Mouse (Mus musculus): ENCODE measurements around the gene Gm21983. TPM values are rescaled to one million over a fixed set of nuclear protein-coding genes. Genes with fewer than 3 reads are reported as not detected.
A peak's percentile ranks its signal among the peaks of the same experiment; 100 is the strongest.

Gm21983 gene
- polyA plus RNA-seq, 1 experiment from 2014 or later: not detected

DNA sequence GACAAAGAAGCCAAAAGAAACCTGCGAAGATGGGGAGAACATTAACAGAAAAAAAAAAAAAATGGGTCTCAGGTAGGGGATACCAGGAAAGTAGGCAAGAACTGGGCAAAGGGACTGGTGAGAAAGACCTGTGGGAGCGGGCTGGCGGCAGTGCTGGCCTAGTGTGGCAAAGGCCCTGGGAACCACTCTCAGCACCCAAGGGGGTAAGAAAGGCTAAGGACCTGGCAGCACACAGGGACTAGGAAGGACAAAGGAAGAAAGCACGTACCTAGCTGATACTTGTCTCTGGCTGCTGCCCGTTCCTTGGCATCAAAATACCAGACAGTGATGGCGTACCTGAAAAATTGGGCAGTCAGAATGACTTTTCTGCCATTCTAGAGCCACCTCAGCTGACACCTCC lies 21.6 kb downstream of the Gm21983 start:
- peaks cover 52% of the 10 kb centered on the region for H3K36me3 ChIP-seq
- ATAC-seq (ENCODE audit: low read depth): no peak
- no peak overlapping the region for H3K4me2 ChIP-seq
- 87% methylated on average over 6 of the region's 6 CpGs for WGBS (ENCODE audit: insufficient replicate concordance)
- H3K4me3 ChIP-seq (replicated peaks): no peak overlapping the region
- H3K4me1 ChIP-seq (replicated peaks): peaks cover 43% of the 10 kb centered on the region
- no peaks in the 10 kb centered on the region for H3K9me3 ChIP-seq (replicated peaks)
- H3K9ac ChIP-seq: no peak overlapping the region
- no peak for DNase-seq
- H3K27me3 ChIP-seq: no peaks in the 10 kb centered on the region
- H3K27ac ChIP-seq: no peak overlapping the region

DNA sequence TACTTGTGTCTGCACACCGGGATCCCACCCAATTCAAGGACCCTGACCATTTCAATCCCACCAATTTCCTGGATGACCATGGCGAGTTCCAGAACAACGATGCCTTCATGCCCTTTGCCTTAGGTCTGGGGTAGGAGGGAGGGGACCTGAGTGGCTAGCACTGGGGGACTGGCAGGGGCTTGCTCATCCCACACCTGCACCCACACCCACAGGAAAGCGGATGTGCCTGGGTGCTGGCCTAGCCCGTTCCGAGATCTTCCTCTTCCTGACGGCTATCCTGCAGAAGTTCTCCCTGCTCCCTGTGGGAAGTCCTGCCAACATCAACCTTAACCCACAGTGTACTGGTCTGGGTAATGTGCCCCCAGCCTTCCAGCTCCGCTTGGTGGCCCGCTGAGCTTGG lies 22.7 kb downstream of the Gm21983 start:
- Histone ChIP-seq H3K4me2 (no peak overlapping the region), H3K27ac (no peak overlapping the region), H3K4me1 (replicated peaks) (peaks cover 32% of the 10 kb centered on the region), H3K36me3 (peaks cover 41% of the 10 kb centered on the region), H3K9me3 (replicated peaks) (no peaks in the 10 kb centered on the region), H3K4me3 (replicated peaks) (no peak overlapping the region), H3K9ac (no peak overlapping the region), H3K27me3 (no peaks in the 10 kb centered on the region)
- ATAC-seq (ENCODE audit: low read depth): no peak
- DNase-seq: no peak
- WGBS (ENCODE audit: insufficient replicate concordance): 91% methylated on average over 9 of the region's 9 CpGs

DNA sequence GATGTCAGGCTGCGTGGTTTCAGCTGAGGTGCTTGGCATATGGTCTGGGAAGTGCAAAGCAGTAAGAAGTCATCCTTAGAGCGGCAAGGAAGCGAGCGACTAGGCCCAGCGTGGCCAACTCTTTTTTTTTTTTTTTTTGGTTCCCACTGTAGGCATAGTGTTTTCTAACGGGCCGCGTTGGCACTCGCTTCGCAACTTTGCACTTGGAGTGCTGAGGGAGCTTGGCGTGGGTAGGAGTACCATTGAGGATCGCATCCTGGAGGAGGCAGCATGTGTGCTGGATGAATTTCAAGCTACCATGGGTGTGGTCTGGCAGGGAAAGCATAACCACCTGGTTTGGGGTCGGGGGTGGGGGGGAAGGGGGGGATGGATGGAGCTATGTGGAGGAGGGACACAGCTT lies 24.9 kb downstream of the Gm21983 start:
- Histone ChIP-seq H3K4me1 (replicated peaks) (peaks cover 11% of the 10 kb centered on the region), H3K27me3 (no peaks in the 10 kb centered on the region), H3K9ac (no peak overlapping the region), H3K4me3 (replicated peaks) (no peak overlapping the region), H3K9me3 (replicated peaks) (no peaks in the 10 kb centered on the region), H3K36me3 (peaks cover 27% of the 10 kb centered on the region), H3K4me2 (no peak overlapping the region), H3K27ac (no peak overlapping the region)
- 73% methylated on average over 13 of the region's 13 CpGs for WGBS (ENCODE audit: insufficient replicate concordance)
- no peak for DNase-seq
- no peak for ATAC-seq (ENCODE audit: low read depth)

DNA sequence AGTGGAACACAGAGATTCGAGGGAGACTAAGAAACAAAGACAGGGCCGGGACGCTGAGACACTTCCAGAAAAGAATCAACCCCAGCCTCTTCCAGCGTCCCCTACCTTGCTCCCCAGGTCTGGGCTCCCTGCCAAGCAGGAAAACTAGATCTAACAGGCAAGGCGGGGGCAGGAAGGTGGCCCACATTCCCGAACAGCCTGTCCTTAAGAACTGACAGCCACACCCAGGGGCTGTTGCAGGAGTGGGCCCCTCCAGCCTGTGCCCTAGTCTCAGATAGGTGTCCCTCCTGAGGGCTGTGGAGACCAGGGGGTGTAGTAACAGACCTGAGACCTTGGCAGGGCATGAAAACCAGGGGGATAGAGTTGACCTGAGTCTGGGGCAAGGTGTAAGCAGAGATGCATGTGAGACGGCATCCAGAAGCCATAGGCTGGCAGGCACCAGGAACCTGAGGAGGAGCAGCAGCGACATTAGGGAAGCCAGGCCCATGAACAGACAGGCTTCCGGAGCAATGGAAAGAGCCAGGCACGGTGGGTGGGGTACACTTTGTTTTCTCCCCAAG lies 27.6 kb downstream of the Gm21983 start, which contains the start of gene Cyp2t4:
Cyp2t4 (plus strand) TSS at position 510 of the 560 bp plus-strand sequence.
- Histone ChIP-seq H3K4me1 (replicated peaks) (no peaks in the 10 kb centered on the region), H3K27ac (no peak within 1 kb of the TSS), H3K9ac (no peak within 1 kb of the TSS), H3K9me3 (replicated peaks) (no peaks in the 10 kb centered on the region), H3K36me3 (peaks cover 12% of the 10 kb centered on the region), H3K4me2 (no peak within 1 kb of the TSS), H3K27me3 (no peaks in the 10 kb centered on the region), H3K4me3 (replicated peaks) (no peak within 1 kb of the TSS)
- DNase-seq: no peak
- ATAC-seq (ENCODE audit: low read depth): no peak
- WGBS (ENCODE audit: insufficient replicate concordance): 66% methylated on average over 10 of the region's 10 CpGs

DNA sequence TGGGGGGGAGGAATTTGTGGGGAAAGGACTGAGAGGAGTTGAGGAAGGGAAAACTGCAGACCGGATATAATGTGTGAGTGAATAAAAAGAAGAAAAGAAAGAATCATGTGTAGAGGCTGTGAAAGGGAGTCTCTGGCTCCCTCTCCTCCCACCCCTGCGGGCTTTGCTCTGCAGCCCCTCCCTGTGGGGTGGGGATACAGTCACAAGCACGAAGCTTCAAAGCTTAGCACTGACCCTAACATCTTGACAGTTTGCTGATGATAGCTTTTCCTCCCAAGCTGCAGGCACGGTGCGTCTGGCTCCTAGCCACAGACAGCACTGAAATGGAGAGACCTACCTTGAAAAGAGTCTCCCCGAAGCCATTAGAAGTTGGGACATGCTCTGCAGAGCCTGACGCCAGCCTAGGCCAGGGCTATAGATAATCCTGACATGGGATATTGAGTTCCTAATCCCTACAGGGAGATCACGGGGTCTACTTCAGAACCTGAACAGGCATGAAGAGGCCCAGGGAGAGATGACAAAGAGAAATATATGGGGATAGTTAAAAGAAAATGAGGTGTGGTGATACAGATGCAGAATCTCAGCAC lies 44.4 kb downstream of the Gm21983 start:
- 48% methylated on average over 8 of the region's 8 CpGs for WGBS (ENCODE audit: insufficient replicate concordance)
- Histone ChIP-seq H3K4me3 (replicated peaks) (no peak overlapping the region), H3K36me3 (no peaks in the 10 kb centered on the region), H3K4me2 (no peak overlapping the region), H3K9me3 (replicated peaks) (peaks cover 7% of the 10 kb centered on the region), H3K27ac (no peak overlapping the region), H3K27me3 (no peaks in the 10 kb centered on the region), H3K4me1 (replicated peaks) (0 out of 2 replicates have a peak, but pooled peaks cover 3% of the 10 kb centered on the region), H3K9ac (no peak overlapping the region)
- no peak for DNase-seq
- no peak for ATAC-seq (ENCODE audit: low read depth)

DNA sequence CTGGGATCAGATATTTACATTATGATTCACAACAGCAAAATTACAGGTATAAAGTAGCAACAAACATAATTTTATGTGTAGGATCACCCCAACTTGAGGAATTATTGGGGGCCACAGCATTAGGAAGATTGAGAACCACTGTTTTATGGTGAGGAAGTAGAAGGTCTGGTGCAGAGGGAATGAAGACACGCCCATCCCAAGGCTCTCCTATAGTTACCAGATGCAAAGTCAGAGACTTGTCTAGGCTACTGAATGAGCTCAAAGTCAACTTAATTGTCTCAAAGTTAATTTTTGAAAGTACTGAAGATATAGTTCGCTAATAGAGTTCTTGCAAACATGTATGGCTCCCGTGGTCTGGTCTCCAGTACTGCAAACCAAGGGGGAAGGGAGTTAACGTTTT lies 47.1 kb downstream of the Gm21983 start:
- H3K4me3 ChIP-seq (replicated peaks): no peak overlapping the region
- DNase-seq (no peak), ATAC-seq (ENCODE audit: low read depth) (no peak)
- H3K9ac ChIP-seq: no peak overlapping the region
- H3K4me2 ChIP-seq: no peak overlapping the region
- WGBS (ENCODE audit: insufficient replicate concordance): 65% methylated on average over 4 of the region's 4 CpGs
- 0 out of 2 replicates have a peak, but pooled peaks cover 3% of the 10 kb centered on the region for H3K4me1 ChIP-seq (replicated peaks)
- H3K27me3 ChIP-seq: no peaks in the 10 kb centered on the region
- no peak overlapping the region for H3K27ac ChIP-seq
- no peaks in the 10 kb centered on the region for H3K36me3 ChIP-seq
- H3K9me3 ChIP-seq (replicated peaks): no peaks in the 10 kb centered on the region; the same call in 1 of the 2 replicates

DNA sequence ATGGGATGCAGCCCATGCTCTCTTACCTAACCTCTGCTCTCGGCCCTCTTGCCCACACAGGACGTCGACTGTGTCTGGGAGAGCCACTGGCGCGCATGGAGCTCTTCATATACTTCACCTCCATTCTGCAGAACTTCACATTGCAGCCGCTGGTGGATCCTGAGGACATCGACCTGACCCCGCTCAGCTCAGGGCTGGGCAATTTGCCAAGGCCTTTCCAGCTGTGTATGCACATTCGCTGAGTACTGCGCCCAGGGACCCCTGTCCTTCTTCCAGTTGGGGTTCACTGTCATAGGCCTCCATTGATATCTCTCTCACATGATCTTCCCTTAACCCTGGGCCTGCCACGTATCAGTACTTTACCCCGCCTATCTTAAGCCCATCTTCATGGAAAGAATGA lies 47.7 kb downstream of the Gm21983 start:
- Histone ChIP-seq H3K4me1 (replicated peaks) (0 out of 2 replicates have a peak, but pooled peaks cover 3% of the 10 kb centered on the region), H3K27me3 (no peaks in the 10 kb centered on the region), H3K4me2 (no peak overlapping the region), H3K27ac (no peak overlapping the region), H3K9ac (no peak overlapping the region), H3K36me3 (no peaks in the 10 kb centered on the region), H3K9me3 (replicated peaks) (no peaks in the 10 kb centered on the region; the same call in 1 of the 2 replicates), H3K4me3 (replicated peaks) (no peak overlapping the region)
- ATAC-seq (ENCODE audit: low read depth) (peak; percentile 26; the same call in 1 of the 2 replicates), DNase-seq (no peak)
- WGBS (ENCODE audit: insufficient replicate concordance): 54% methylated on average over 12 of the region's 12 CpGs

DNA sequence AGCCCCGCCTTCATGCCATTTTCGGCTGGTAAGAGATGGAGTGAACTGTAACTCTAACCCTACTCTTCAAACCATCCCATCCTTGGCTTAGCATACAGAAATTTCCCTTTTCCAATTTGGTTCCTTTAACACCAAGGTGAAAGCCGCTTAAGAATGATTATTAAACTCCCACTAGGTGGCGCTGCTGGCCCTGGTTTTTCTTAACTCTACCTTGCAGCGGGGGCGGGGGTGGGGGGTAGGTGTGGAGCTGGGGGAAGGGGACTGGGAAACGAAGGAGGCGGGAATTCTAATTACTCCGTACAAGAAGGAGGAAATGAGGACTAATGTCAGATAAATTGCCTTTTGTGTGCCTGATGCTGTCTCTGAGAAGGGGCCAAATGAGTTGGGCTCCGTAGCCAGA lies 48.3 kb downstream of the Gm21983 start:
- Histone ChIP-seq H3K4me3 (replicated peaks) (no peak overlapping the region), H3K9me3 (replicated peaks) (no peaks in the 10 kb centered on the region; the same call in 1 of the 2 replicates), H3K4me1 (replicated peaks) (0 out of 2 replicates have a peak, but pooled peaks cover 3% of the 10 kb centered on the region), H3K4me2 (no peak overlapping the region), H3K9ac (no peak overlapping the region), H3K27me3 (no peaks in the 10 kb centered on the region), H3K27ac (no peak overlapping the region), H3K36me3 (no peaks in the 10 kb centered on the region)
- no peak for DNase-seq
- ATAC-seq (ENCODE audit: low read depth): no peak
- WGBS (ENCODE audit: insufficient replicate concordance): 12% methylated on average over 10 of the region's 10 CpGs

DNA sequence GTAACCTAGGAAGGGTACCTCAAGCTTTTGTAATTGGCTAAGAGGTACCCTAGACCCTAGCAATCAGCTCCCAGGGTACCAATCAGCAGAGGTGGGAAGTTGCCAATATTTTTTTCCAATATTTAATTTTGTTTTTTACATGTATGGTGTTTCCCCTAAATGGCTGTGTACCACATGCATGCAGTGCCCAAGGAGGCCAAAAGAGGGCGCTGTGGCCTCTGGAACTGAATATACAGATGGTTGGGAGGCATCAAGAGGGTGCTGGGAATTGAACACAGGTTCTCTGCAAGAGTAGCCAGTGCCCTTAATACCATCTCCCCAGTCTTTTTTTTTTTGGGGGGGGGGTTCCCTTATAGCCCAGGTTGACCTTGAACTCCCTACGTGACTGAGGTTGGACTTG lies 49.5 kb downstream of the Gm21983 start:
- Histone ChIP-seq H3K27me3 (no peaks in the 10 kb centered on the region), H3K4me3 (replicated peaks) (no peak overlapping the region), H3K4me2 (no peak overlapping the region), H3K9ac (no peak overlapping the region), H3K27ac (no peak overlapping the region), H3K36me3 (no peaks in the 10 kb centered on the region), H3K4me1 (replicated peaks) (0 out of 2 replicates have a peak, but pooled peaks cover 3% of the 10 kb centered on the region), H3K9me3 (replicated peaks) (no peaks in the 10 kb centered on the region; the same call in 1 of the 2 replicates)
- DNase-seq (no peak), ATAC-seq (ENCODE audit: low read depth) (no peak)
- 53% methylated on average over 2 of the region's 2 CpGs for WGBS (ENCODE audit: insufficient replicate concordance)

DNA sequence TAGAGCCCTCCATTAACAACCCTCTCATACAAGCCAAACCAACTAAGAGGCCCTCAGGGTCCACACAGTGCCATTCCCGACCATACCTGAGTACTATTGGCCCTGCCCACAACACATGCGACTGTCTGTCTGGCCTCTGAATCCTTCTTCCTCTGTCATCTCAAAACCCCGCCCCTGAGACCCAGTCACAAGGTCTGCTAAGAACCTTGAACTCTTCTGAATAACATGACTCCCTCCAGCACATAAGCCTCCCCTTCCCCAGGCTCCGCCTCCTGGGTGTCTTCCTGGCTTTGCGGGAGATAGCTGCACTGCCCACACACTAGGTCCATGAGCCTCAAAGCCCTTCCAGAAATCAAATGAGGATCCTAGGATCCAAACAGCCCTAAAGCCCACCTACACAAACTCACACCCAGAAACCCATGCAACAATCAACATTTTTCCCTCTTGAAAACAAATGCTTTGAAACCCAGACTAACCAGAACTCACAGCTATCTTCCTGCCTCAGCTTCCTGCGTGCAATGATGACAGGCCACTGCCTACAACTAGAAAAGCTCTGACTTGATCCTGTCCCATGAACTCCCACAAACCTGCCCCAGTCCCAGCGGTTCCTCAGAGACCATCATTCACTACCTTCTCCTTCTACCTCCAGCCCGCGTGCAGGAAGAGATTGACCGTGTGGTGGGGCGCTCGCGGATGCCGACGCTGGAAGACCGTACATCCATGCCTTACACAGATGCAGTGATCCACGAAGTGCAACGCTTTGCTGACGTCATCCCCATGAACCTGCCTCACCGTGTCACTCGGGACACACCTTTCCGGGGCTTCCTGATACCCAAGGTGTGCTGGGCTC lies 50.1 kb downstream of the Gm21983 start:
- DNase-seq (no peak), ATAC-seq (ENCODE audit: low read depth) (no peak)
- Histone ChIP-seq H3K27me3 (no peaks in the 10 kb centered on the region), H3K27ac (no peak overlapping the region), H3K4me2 (no peak overlapping the region), H3K4me3 (replicated peaks) (no peak overlapping the region), H3K9ac (no peak overlapping the region), H3K36me3 (no peaks in the 10 kb centered on the region), H3K4me1 (replicated peaks) (0 out of 2 replicates have a peak, but pooled peaks cover 3% of the 10 kb centered on the region), H3K9me3 (replicated peaks) (no peaks in the 10 kb centered on the region; the same call in 1 of the 2 replicates)
- 73% methylated on average over 22 of the region's 22 CpGs for WGBS (ENCODE audit: insufficient replicate concordance)

DNA sequence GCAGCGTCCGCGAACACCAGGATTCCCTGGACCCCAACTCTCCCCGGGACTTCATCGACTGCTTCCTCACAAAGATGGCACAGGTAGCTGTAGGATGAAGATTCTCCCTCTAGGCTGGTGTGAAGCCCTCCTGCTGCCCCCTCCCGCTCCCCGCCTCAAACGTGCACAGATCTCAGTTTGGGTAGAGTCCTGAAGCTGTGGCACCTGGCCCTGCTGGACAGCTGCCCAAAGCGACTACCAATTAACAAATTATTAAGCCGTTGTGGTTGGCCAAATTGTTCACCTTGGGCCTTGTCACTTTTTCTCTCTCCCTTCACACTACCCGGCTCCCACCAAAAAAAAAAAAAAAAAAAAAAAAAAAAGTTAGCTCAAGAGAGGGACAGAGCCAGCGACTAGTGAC lies 51.1 kb downstream of the Gm21983 start:
- Histone ChIP-seq H3K36me3 (no peaks in the 10 kb centered on the region), H3K9ac (no peak overlapping the region), H3K4me1 (replicated peaks) (0 out of 2 replicates have a peak, but pooled peaks cover 3% of the 10 kb centered on the region), H3K4me3 (replicated peaks) (no peak overlapping the region), H3K27ac (no peak overlapping the region), H3K27me3 (no peaks in the 10 kb centered on the region), H3K4me2 (no peak overlapping the region), H3K9me3 (replicated peaks) (no peaks in the 10 kb centered on the region; the same call in 1 of the 2 replicates)
- DNase-seq: no peak
- no peak for ATAC-seq (ENCODE audit: low read depth)
- 75% methylated on average over 12 of the region's 12 CpGs for WGBS (ENCODE audit: insufficient replicate concordance)
